Mouse (Mus musculus): ENCODE data around the gene Vtcn1.
A peak's percentile ranks its signal among the peaks of the same experiment; 100 is the strongest.

The Vtcn1 gene

DNA sequence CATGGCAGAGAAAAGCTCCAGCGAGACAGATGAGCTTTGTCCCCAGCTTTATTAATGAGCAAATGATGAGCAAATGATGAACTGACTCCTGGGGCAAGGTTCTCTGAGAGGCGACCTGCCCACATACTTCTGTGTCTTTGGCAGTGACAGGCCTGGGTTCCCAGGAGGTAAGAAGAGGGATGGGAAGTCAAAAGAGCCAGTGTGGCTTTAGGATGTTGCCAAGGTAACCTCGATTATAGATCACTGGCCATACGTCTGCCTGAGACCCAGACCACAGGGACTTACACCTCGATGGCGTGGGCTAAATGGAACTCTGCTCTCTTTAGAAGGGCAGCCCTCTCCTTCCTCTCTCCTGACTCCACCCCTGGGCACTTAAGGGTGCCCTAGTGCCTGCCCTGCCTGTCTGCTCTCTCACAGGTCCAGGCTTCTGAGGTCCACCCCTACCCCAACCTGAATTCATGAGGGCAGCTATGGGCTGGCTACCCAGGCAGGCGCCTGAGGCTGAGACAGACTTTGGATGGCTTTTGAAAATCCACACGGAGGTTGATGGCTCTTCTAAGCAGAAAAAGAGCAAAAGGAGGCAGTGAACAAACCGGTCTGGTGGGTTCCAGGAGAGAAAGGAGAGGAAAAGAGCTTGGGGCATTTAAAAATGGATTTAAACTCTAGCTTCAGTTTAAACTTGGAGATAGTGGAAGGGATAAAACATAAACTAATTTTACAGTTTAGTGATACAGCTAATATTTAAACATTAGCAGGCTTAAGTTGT, 31.0 kb downstream of the Vtcn1 start:
- DNase-seq (ENCODE audit: inconsistent ontology term) = no peak

GRCm38 (mm10) chr3:100857139-100857538, 31.9 kb downstream of the Vtcn1 start:
- no peak for DNase-seq (ENCODE audit: inconsistent ontology term)

GRCm38 (mm10) chr3:100858334-100859002, 33.2 kb downstream of the Vtcn1 start:
- DNase-seq (ENCODE audit: inconsistent ontology term) = peak; percentile 19

GRCm38 (mm10) chr3:100861307-100862303, 36.3 kb downstream of the Vtcn1 start:
- DNase-seq (ENCODE audit: inconsistent ontology term) = peak; percentile 55

- DNase-seq (ENCODE audit: inconsistent ontology term) = peak; percentile 94
Measured at GRCm38 (mm10) chr3:100866946-100867345, 41.7 kb downstream of the Vtcn1 start.

GRCm38 (mm10) chr3:100877057-100877456, 51.8 kb downstream of the Vtcn1 start:
- DNase-seq (ENCODE audit: inconsistent ontology term) = no peak

DNA sequence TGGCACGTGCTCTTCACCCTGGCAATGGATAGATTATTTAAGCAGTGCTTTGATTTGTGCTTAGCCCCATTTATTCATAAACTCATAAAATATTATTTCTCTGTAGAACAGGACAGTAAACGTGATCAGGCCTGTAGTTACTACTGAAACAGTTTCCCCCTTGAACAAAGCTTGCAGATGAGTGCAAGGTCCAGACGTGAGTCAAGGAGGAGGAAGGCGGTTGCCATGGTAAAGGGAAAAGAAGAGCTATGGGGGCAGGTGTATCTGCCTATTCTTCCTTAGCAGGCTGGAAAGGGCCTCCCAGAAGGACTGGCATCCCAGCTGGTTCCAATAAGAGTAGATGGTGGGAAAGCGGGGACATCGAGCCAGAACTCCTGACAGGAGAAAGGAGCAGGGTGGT, 56.1 kb downstream of the Vtcn1 start:
- DNase-seq (ENCODE audit: inconsistent ontology term) = no peak

DNA sequence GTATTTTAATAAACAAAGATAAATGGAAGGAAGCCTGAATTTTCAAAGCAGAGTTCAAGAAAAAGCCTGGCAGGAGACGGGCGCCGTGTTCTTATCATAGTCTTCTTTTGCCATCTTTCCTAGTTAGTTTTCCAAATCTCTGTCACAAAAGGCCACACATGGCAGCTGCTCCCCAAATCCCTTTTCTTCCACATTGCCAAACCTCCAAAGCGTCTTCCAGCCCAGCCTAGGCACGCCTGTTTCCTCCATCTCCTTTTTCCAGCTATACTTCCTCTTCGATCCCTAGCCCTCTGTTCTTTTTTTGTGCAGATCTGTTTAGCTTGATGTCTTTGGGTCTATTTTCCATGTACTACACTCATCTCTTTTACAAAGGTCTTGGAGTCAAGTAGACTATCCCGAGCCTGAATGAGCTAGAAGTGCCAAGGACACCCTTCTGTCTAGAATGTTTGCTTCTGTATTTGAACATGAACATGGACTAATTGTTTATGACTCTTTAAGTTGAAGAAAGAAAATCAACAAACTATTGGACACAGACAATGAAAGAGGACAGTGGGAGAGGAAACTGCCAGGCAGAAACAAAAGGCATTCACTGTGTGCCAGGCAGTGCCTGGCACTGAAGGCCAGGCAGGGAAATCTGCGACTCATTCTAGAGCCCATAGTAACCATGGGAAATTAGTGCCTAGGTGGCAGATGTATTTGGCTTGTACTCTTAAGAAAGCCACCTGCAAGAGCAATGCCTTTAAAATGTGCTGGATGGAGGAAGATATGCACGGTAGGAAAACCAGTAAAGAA, 56.8 kb downstream of the Vtcn1 start:
- DNase-seq (ENCODE audit: inconsistent ontology term) = peak; percentile 64

GRCm38 (mm10) chr3:100889234-100889633, 64.0 kb downstream of the Vtcn1 start:
- DNase-seq (ENCODE audit: inconsistent ontology term) = peak; percentile 42

GRCm38 (mm10) chr3:100890406-100890805, 65.1 kb downstream of the Vtcn1 start:
- DNase-seq (ENCODE audit: inconsistent ontology term) = no peak

- peak; percentile 65 for DNase-seq (ENCODE audit: inconsistent ontology term)
Measured at GRCm38 (mm10) chr3:100892383-100893335, 67.4 kb downstream of the Vtcn1 start.

DNA sequence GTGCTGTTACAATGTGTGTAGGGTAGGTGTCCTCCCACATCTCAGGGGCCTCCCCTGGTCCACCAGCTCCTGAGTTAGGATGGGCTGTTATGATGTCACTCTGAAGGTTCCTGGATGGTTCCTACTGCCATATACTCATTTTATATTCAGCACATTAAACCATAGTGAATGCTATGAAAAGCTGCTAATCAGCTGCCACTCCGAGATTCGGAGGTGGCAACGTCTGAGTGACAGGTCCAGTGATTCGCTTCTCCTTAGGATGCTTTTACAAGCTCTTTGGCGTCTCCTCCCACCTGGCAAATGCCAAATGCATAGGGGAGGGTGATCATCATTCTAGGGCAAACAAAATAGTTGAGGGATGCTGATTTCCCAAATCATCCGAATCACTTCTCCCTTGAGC, 70.2 kb downstream of the Vtcn1 start:
- no peak for DNase-seq (ENCODE audit: inconsistent ontology term)

- DNase-seq (ENCODE audit: inconsistent ontology term) = no peak
Measured at GRCm38 (mm10) chr3:100906128-100906527, 80.9 kb downstream of the Vtcn1 start.

DNA sequence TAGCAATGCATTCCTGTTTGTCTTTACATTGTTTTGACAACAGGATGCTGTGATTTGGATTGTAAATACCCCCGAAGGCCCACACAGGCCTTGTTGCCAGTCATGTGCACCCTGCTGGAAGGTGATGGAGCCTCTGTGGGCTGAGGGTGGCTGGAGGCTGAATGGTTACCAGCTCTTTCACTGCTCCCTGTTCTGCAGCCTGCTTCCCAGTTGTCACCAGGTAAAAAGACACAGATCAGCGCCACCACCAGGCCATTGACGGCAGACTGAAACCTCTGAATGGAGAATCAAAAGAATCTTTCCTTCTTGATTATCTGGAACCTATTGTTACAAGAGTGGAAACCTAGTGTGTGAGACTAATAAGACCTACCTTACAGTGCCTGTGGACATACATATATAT, 81.7 kb downstream of the Vtcn1 start:
- DNase-seq (ENCODE audit: inconsistent ontology term) = no peak

- DNase-seq (ENCODE audit: inconsistent ontology term) = no peak
Measured at GRCm38 (mm10) chr3:100908594-100908993, 83.3 kb downstream of the Vtcn1 start.

- no peak for DNase-seq (ENCODE audit: inconsistent ontology term)
Measured at GRCm38 (mm10) chr3:100910621-100911020, 85.4 kb downstream of the Vtcn1 start.

- no peak for DNase-seq (ENCODE audit: inconsistent ontology term)
Measured at GRCm38 (mm10) chr3:100911026-100911425, 85.8 kb downstream of the Vtcn1 start.

GRCm38 (mm10) chr3:100911498-100912213, 86.4 kb downstream of the Vtcn1 start:
- no peak for DNase-seq (ENCODE audit: inconsistent ontology term)

DNA sequence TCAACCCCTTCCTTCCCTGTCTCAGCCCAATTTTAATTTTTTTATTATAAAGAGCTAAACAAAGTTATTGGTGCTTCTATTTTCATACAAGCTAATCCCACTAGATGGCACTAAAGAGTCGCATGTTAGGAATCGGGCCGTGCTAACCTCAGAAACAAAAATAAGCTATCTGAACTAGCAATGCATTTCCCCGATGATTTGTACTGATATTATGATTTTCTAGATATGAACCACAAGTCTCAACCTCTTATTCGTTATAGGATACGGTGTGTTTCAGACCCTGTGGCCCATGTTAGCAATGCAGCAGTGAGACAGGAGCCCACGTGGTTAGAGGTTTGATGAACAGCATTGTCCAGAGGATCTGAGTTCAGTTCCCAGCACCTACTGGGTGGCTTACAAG, 91.6 kb downstream of the Vtcn1 start:
- peak; percentile 16 for DNase-seq (ENCODE audit: inconsistent ontology term)

All from Muller cell, postnatal 12 days (primary cell).